Mouse (Mus musculus) heart, embryonic 11.5 days (tissue): ENCODE data around the gene Slc7a1. TPM values are rescaled to one million over a fixed set of nuclear protein-coding genes. Genes with fewer than 3 reads are reported as not detected.

ENCODE experiments used
- ATAC-seq: fragments of 200-750 bp; cut with Nextera tagmentation; replicated peaks from 2 replicates; pipeline ENCODE4 v1.8.0; 2017; ENCODE audit warnings: moderate library complexity; ENCODE audit not compliant: insufficient number of reproducible peaks, low FRiP score, low TSS enrichment
- H3K27ac ChIP-seq: fragments of 300-500 bp; sonication (generic); 2 replicates; pipeline ENCODE4 v1.5.1; 2014; ENCODE audit warnings: mild to moderate bottlenecking, low read depth, low read length
- H3K27me3 ChIP-seq: fragments of 300-500 bp; sonication (generic); 2 replicates; pipeline ENCODE4 v1.6.1; 2014; ENCODE audit warnings: mild to moderate bottlenecking, low read length, mixed read lengths; ENCODE audit not compliant: control insufficient read depth, insufficient read depth
- H3K36me3 ChIP-seq: fragments of 300-500 bp; sonication (generic); 2 replicates; pipeline ENCODE4 v1.6.1; 2014; ENCODE audit warnings: mild to moderate bottlenecking, low read length, moderate library complexity, mixed read lengths; ENCODE audit not compliant: control insufficient read depth, insufficient read depth
- H3K4me1 ChIP-seq: fragments of 300-500 bp; sonication (generic); 2 replicates; pipeline ENCODE4 v1.6.1; 2014; ENCODE audit warnings: low read length; ENCODE audit not compliant: control insufficient read depth, insufficient read depth
- H3K4me2 ChIP-seq: fragments of 300-500 bp; sonication (generic); 2 replicates; pipeline ENCODE4 v1.6.1; 2014; ENCODE audit warnings: mild to moderate bottlenecking, moderate library complexity
- H3K4me3 ChIP-seq: fragments of 300-500 bp; sonication (generic); 2 replicates; pipeline ENCODE4 v1.5.1; 2014; ENCODE audit warnings: low read depth, low read length
- H3K9ac ChIP-seq: fragments of 300-500 bp; sonication (generic); 2 replicates; pipeline ENCODE4 v1.6.1; 2014; ENCODE audit warnings: mild to moderate bottlenecking, low read depth, low read length, moderate library complexity
- H3K9me3 ChIP-seq: fragments of 300-500 bp; sonication (generic); replicated peaks from 2 replicates; pipeline ENCODE4 v1.6.1; 2016; ENCODE audit warnings: low read length; ENCODE audit not compliant: control insufficient read depth
- WGBS: fragments of 180-500 bp; shearing (Covaris S2); extraction: QIAGEN DNeasy Blood & Tissue Kit; methylation state at CpG from one replicate; pipeline ENCODE4 v1.1.7; 2014; ENCODE audit not compliant: insufficient replicate concordance; 5-methylcytosine and 5-hydroxymethylcytosine counted together
- polyA plus RNA-seq: library from polyadenylated mRNA; unstranded; fragments of >200 nt; fragmentation: Nextera tagmentation; extraction: Ambion mirVana; gene quantifications from 2 replicates; pipeline ENCODE4 v1.2.1, GENCODE M21; 2014

Slc7a1 gene
- polyA plus RNA-seq, 1 experiment from 2014 or later: 34.6 TPM

GRCm38 (mm10) chr5:148402641-148403040 lies 2.9 kb upstream of the Slc7a1 start:
- peaks cover 6% of the 10 kb centered on the region; the same call in 1 of the 2 replicates for H3K4me1 ChIP-seq
- no peak overlapping the region for H3K4me2 ChIP-seq
- no peak overlapping the region for H3K4me3 ChIP-seq
- H3K36me3 ChIP-seq: no peaks in the 10 kb centered on the region
- no peak for ATAC-seq
- no peak overlapping the region for H3K9ac ChIP-seq
- H3K27ac ChIP-seq: no peak overlapping the region
- H3K9me3 ChIP-seq: peaks cover 3% of the 10 kb centered on the region; the same call in 1 of the 2 replicates
- 56% methylated on average over 4 of the region's 4 CpGs for WGBS
- no peaks in the 10 kb centered on the region for H3K27me3 ChIP-seq

GRCm38 (mm10) chr5:148398766-148399659 lies 691 bp downstream of the Slc7a1 start:
- peak overlapping the region; percentile 95 for H3K9ac ChIP-seq
- H3K4me1 ChIP-seq: peaks cover 9% of the 10 kb centered on the region; the same call in 1 of the 2 replicates
- peak overlapping the region; percentile 99 for H3K4me2 ChIP-seq
- H3K36me3 ChIP-seq: no peaks in the 10 kb centered on the region
- ATAC-seq: peak; percentile 73
- H3K9me3 ChIP-seq: no peaks in the 10 kb centered on the region
- peak overlapping the region; percentile 70 for H3K27ac ChIP-seq
- 1% methylated on average over 58 of the region's 58 CpGs for WGBS
- H3K27me3 ChIP-seq: no peaks in the 10 kb centered on the region
- H3K4me3 ChIP-seq: peak overlapping the region; percentile 89

GRCm38 (mm10) chr5:148398451-148398765 lies 1.3 kb downstream of the Slc7a1 start:
- ATAC-seq: no peak
- H3K4me3 ChIP-seq: peak overlapping the region; percentile 89
- no peaks in the 10 kb centered on the region for H3K27me3 ChIP-seq
- no peak overlapping the region for H3K27ac ChIP-seq
- no peaks in the 10 kb centered on the region for H3K9me3 ChIP-seq
- H3K36me3 ChIP-seq: no peaks in the 10 kb centered on the region
- H3K4me2 ChIP-seq: peak overlapping the region; percentile 99
- H3K4me1 ChIP-seq: peaks cover 9% of the 10 kb centered on the region; the same call in 1 of the 2 replicates
- peak overlapping the region; percentile 95; the same call in 1 of the 2 replicates for H3K9ac ChIP-seq
- 47% methylated on average over 6 of the region's 6 CpGs for WGBS

- H3K27me3 ChIP-seq: no peaks in the 10 kb centered on the region
- peak overlapping the region; percentile 99 for H3K4me2 ChIP-seq
- no peak overlapping the region for H3K9ac ChIP-seq
- no peak for ATAC-seq
- H3K27ac ChIP-seq: no peak overlapping the region
- H3K9me3 ChIP-seq: no peaks in the 10 kb centered on the region
- peaks cover 9% of the 10 kb centered on the region; the same call in 1 of the 2 replicates for H3K4me1 ChIP-seq
- 59% methylated on average over 5 of the region's 5 CpGs for WGBS
- H3K36me3 ChIP-seq: no peaks in the 10 kb centered on the region
- H3K4me3 ChIP-seq: 0 out of 2 replicates have a peak overlapping the region, but pooled peaks have one; percentile 8
Measured at GRCm38 (mm10) chr5:148397911-148398310, 1.8 kb downstream of the Slc7a1 start.

- ATAC-seq: no peak
- Histone ChIP-seq H3K36me3 (no peaks in the 10 kb centered on the region), H3K27ac (no peak overlapping the region), H3K4me3 (no peak overlapping the region), H3K9me3 (no peaks in the 10 kb centered on the region), H3K4me2 (no peak overlapping the region), H3K9ac (no peak overlapping the region), H3K27me3 (no peaks in the 10 kb centered on the region), H3K4me1 (peaks cover 9% of the 10 kb centered on the region; the same call in 1 of the 2 replicates)
- 77% methylated on average over 4 of the region's 4 CpGs for WGBS
Measured at GRCm38 (mm10) chr5:148397418-148397817, 2.3 kb downstream of the Slc7a1 start.

- Histone ChIP-seq H3K27me3 (no peaks in the 10 kb centered on the region), H3K27ac (no peak overlapping the region), H3K4me3 (no peak overlapping the region), H3K36me3 (no peaks in the 10 kb centered on the region), H3K4me1 (peaks cover 15% of the 10 kb centered on the region; the same call in 1 of the 2 replicates), H3K9me3 (no peaks in the 10 kb centered on the region), H3K4me2 (no peak overlapping the region), H3K9ac (no peak overlapping the region)
- ATAC-seq: no peak
- WGBS: 87% methylated on average over 8 of the region's 8 CpGs
Measured at GRCm38 (mm10) chr5:148393316-148393715, 6.4 kb downstream of the Slc7a1 start.

- no peak for ATAC-seq
- Histone ChIP-seq H3K27me3 (no peaks in the 10 kb centered on the region), H3K9ac (no peak overlapping the region), H3K4me1 (peaks cover 12% of the 10 kb centered on the region; the same call in 1 of the 2 replicates), H3K4me2 (no peak overlapping the region), H3K36me3 (no peaks in the 10 kb centered on the region), H3K27ac (no peak overlapping the region), H3K4me3 (no peak overlapping the region), H3K9me3 (no peaks in the 10 kb centered on the region)
- whole genome bisulfite sequencing: 83% methylated on average over 6 of the region's 6 CpGs
Measured at GRCm38 (mm10) chr5:148392831-148393230, 6.9 kb downstream of the Slc7a1 start.

GRCm38 (mm10) chr5:148389007-148389970 lies 10.4 kb downstream of the Slc7a1 start:
- H3K36me3 ChIP-seq: no peaks in the 10 kb centered on the region
- no peak for ATAC-seq
- H3K9ac ChIP-seq: no peak overlapping the region
- H3K4me3 ChIP-seq: no peak overlapping the region
- H3K27ac ChIP-seq: peak overlapping the region; percentile 22
- H3K4me1 ChIP-seq: peaks cover 22% of the 10 kb centered on the region
- H3K9me3 ChIP-seq: no peaks in the 10 kb centered on the region
- no peaks in the 10 kb centered on the region for H3K27me3 ChIP-seq
- no peak overlapping the region for H3K4me2 ChIP-seq
- WGBS: 80% methylated on average over 15 of the region's 15 CpGs
